In genomic region chr8:78113105-78113504, GRCm38 (mm10) we compare ENCODE assay signal across 19 mouse cellular contexts.
DNase-seq lines count a peak whose midpoint lies in the region; ATAC-seq and TF ChIP-seq lines count a peak whose summit lies in the region.
"Had no signal": no experiment of that assay in that cellular context is flagged by ENCODE, and none has a peak within 500 bp of the region (broad histone marks: within the 10 kb centered on the region; RNA-seq: fewer than 3 reads in every experiment).

No protein-coding gene starts in this region.

- H3K36me3 ChIP-seq in kidney, postnatal 0 days (ENCODE audit: insufficient read depth, low read length): no peaks in the 10 kb centered on the region
- no peaks in the 10 kb centered on the region for H3K36me3 ChIP-seq in embryonic facial prominence, embryonic 15.5 days
- H3K36me3 ChIP-seq in midbrain, embryonic 15.5 days (replicated peaks): no peaks in the 10 kb centered on the region
- H3K36me3 ChIP-seq: neural tube, embryonic 13.5 days had no signal

- no peaks in the 10 kb centered on the region for H3K4me1 ChIP-seq in kidney, postnatal 0 days (replicated peaks; ENCODE audit: insufficient read depth, low read length)
- 0 out of 2 replicates have a peak, but pooled peaks cover 3% of the 10 kb centered on the region for H3K4me1 ChIP-seq in embryonic facial prominence, embryonic 15.5 days
- no peaks in the 10 kb centered on the region; the same call in 1 of the 2 replicates for H3K4me1 ChIP-seq in midbrain, embryonic 15.5 days

- H3K27ac ChIP-seq in kidney, postnatal 0 days: no peak overlapping the region
- H3K27ac ChIP-seq in embryonic facial prominence, embryonic 15.5 days (replicated peaks): no peak overlapping the region
- H3K27ac ChIP-seq in midbrain, embryonic 15.5 days: no peak overlapping the region
- H3K27ac ChIP-seq: gastrocnemius, adult 2 months; hindbrain, embryonic 14.5 days; macrophage; neural tube, embryonic 13.5 days had no signal

- H3K4me2 ChIP-seq in kidney, postnatal 0 days (ENCODE audit: low read length): peak overlapping the region; percentile 25
- H3K4me2 ChIP-seq in embryonic facial prominence, embryonic 15.5 days (replicated peaks): peak overlapping the region; percentile 6; the same call in 1 of the 2 replicates
- no peak overlapping the region for H3K4me2 ChIP-seq in midbrain, embryonic 15.5 days
- H3K4me2 ChIP-seq: hindbrain, embryonic 14.5 days; neural tube, embryonic 13.5 days had no signal

- no peaks in the 10 kb centered on the region for H3K27me3 ChIP-seq in kidney, postnatal 0 days (ENCODE audit: insufficient read depth, low read length)
- H3K27me3 ChIP-seq in embryonic facial prominence, embryonic 15.5 days: no peaks in the 10 kb centered on the region
- no peaks in the 10 kb centered on the region for H3K27me3 ChIP-seq in midbrain, embryonic 15.5 days (replicated peaks)
- H3K27me3 ChIP-seq: neural tube, embryonic 13.5 days had no signal

- peak; percentile 10 for DNase-seq in embryo, embryonic 11 days
- no peak for DNase-seq in embryo, embryonic 10.5 days (ENCODE audit: low spot score)
- DNase-seq in kidney, postnatal 0 days (ENCODE audit: low spot score): peak; percentile 11
- no peak for DNase-seq in kidney, adult 18-20 months
- no peak for DNase-seq in thymus, postnatal 10 days (ENCODE audit: low spot score in 2 of 2)
- DNase-seq: adrenal gland, postnatal 36 days; cerebellum, postnatal 36 days; gastrocnemius, adult 2 months; kidney, postnatal 4 days; thymus, postnatal 36 days had no signal

- H3K4me3 ChIP-seq in kidney, postnatal 0 days (replicated peaks; ENCODE audit: low read depth, low read length): no peak overlapping the region
- H3K4me3 ChIP-seq in embryonic facial prominence, embryonic 15.5 days (replicated peaks): no peak overlapping the region
- H3K4me3 ChIP-seq in midbrain, embryonic 15.5 days: no peak overlapping the region
- H3K4me3 ChIP-seq: gastrocnemius, adult 2 months; neural tube, embryonic 13.5 days had no signal

- H3K9me3 ChIP-seq in kidney, postnatal 0 days (replicated peaks; ENCODE audit: low read length): no peaks in the 10 kb centered on the region
- no peaks in the 10 kb centered on the region for H3K9me3 ChIP-seq in embryonic facial prominence, embryonic 15.5 days (replicated peaks)
- H3K9me3 ChIP-seq in midbrain, embryonic 15.5 days: no peaks in the 10 kb centered on the region
- H3K9me3 ChIP-seq: neural tube, embryonic 13.5 days had no signal

- no peak for ATAC-seq in kidney, postnatal 0 days (replicated peaks; ENCODE audit: low FRiP score, low read depth)
- ATAC-seq in embryonic facial prominence, embryonic 15.5 days (ENCODE audit: insufficient number of reproducible peaks, low FRiP score, low TSS enrichment, low read depth): no peak
- ATAC-seq in megakaryocyte progenitor cell, adult 5-6 weeks (replicated peaks; ENCODE audit: poor library complexity): peak; percentile 81
- ATAC-seq in midbrain, embryonic 15.5 days (replicated peaks): no peak
- ATAC-seq: activated CD4-positive, CD25-positive, alpha-beta regulatory T cell, adult 4 months; forebrain, embryonic 16.5 days; intestine, embryonic 16.5 days had no signal

- TF ChIP-seq CTCF in kidney, postnatal 0 days (IDR thresholded peaks at IDR 0.05; ENCODE audit: low read depth): no peak

- WGBS in kidney, postnatal 0 days: 26% methylated on average over 12 of the region's 12 CpGs
- 24% methylated on average over 12 of the region's 12 CpGs for WGBS in embryonic facial prominence, embryonic 15.5 days
- 44% methylated on average over 12 of the region's 12 CpGs for WGBS in midbrain, embryonic 15.5 days

- no peak overlapping the region for H3K9ac ChIP-seq in kidney, postnatal 0 days (ENCODE audit: low read depth, low read length)
- no peak overlapping the region for H3K9ac ChIP-seq in embryonic facial prominence, embryonic 15.5 days
- H3K9ac ChIP-seq in midbrain, embryonic 15.5 days: no peak overlapping the region
- H3K9ac ChIP-seq: hindbrain, embryonic 14.5 days; neural tube, embryonic 13.5 days had no signal

Comparison
In these comparisons a context has a peak if more than half of its experiments do, and no peak if none do; other contexts are left out.
1. DNase-seq: peak in embryo, embryonic 11 days (single experiment) and kidney, postnatal 0 days (single experiment); none in embryo, embryonic 10.5 days (single experiment), kidney, adult 18-20 months (single experiment) and thymus, postnatal 10 days (0 of 2).